In genomic region chr6:144005132-144005531, GRCm38 (mm10) we compare ENCODE assay signal across 34 mouse cellular contexts.
DNase-seq lines count a peak whose midpoint lies in the region; ATAC-seq and TF ChIP-seq lines count a peak whose summit lies in the region.
"Had no signal": no experiment of that assay in that cellular context is flagged by ENCODE, and none has a peak within 500 bp of the region (broad histone marks: within the 10 kb centered on the region; RNA-seq: fewer than 3 reads in every experiment).

No protein-coding gene starts in this region.

- no peak for TF ChIP-seq EP300 in lung, postnatal 0 days (IDR thresholded peaks at IDR 0.05)

- 96% methylated on average over 6 of the region's 6 CpGs for WGBS in forebrain, postnatal 0 days
- 90% methylated on average over 6 of the region's 6 CpGs for WGBS in forebrain, embryonic 16.5 days
- WGBS in lung, postnatal 0 days: 90% methylated on average over 6 of the region's 6 CpGs

- H3K4me2 ChIP-seq in forebrain, postnatal 0 days (ENCODE audit: low read depth): no peak overlapping the region
- H3K4me2 ChIP-seq in forebrain, embryonic 16.5 days (ENCODE audit: low read length): no peak overlapping the region
- H3K4me2 ChIP-seq in lung, postnatal 0 days (replicated peaks; ENCODE audit: low read depth, low read length): no peak overlapping the region
- H3K4me2 ChIP-seq: forebrain, embryonic 12.5 days; heart, embryonic 11.5 days; hindbrain, embryonic 14.5 days; kidney, embryonic 15.5 days; liver, embryonic 15.5 days; lung, embryonic 15.5 days; neural tube, embryonic 12.5 days had no signal

- no peak for DNase-seq in forebrain, postnatal 0 days
- no peak for DNase-seq in layer of hippocampus, adult 2 months (ENCODE audit: low spot score in 2 of 2)
- DNase-seq in layer of hippocampus, postnatal 10 days (ENCODE audit: low spot score in 2 of 2): no peak
- no peak for DNase-seq in lung, postnatal 0 days (ENCODE audit: low spot score)
- DNase-seq in lung, postnatal 4 days: no peak
- no peak for DNase-seq in urinary bladder, adult 2 months (ENCODE audit: low spot score)
- DNase-seq: adrenal gland, postnatal 14 days; cerebellum, adult 18-20 months; cerebellum, postnatal 10 days; gastrocnemius, postnatal 25 days; heart, adult 18-20 months; heart, postnatal 4 days; kidney, adult 11 months; layer of hippocampus, adult 9-11 months; right cerebral cortex, postnatal 4 days; thymus, adult 2 months; thymus, postnatal 36 days had no signal

- H3K27me3 ChIP-seq in forebrain, postnatal 0 days (ENCODE audit: insufficient read depth, low read length): no peaks in the 10 kb centered on the region
- no peaks in the 10 kb centered on the region for H3K27me3 ChIP-seq in forebrain, embryonic 16.5 days (replicated peaks; ENCODE audit: control insufficient read depth, insufficient read depth, low read length)
- no peaks in the 10 kb centered on the region for H3K27me3 ChIP-seq in lung, postnatal 0 days (replicated peaks; ENCODE audit: insufficient read depth, low read length)
- H3K27me3 ChIP-seq: CH12.LX; forebrain, embryonic 12.5 days; kidney, embryonic 15.5 days; liver, embryonic 15.5 days; lung, embryonic 15.5 days; neural tube, embryonic 12.5 days; Patski had no signal

- H3K36me3 ChIP-seq in forebrain, postnatal 0 days (ENCODE audit: insufficient read depth): no peaks in the 10 kb centered on the region
- no peaks in the 10 kb centered on the region for H3K36me3 ChIP-seq in forebrain, embryonic 16.5 days (ENCODE audit: control insufficient read depth, insufficient read depth)
- H3K36me3 ChIP-seq in lung, postnatal 0 days (ENCODE audit: insufficient read depth, low read length): no peaks in the 10 kb centered on the region
- H3K36me3 ChIP-seq: kidney, embryonic 15.5 days; limb, embryonic 13.5 days; liver, embryonic 15.5 days; lung, embryonic 15.5 days; neural tube, embryonic 12.5 days had no signal

- H3K9me3 ChIP-seq in forebrain, postnatal 0 days (ENCODE audit: low read length): no peaks in the 10 kb centered on the region
- H3K9me3 ChIP-seq in forebrain, embryonic 16.5 days (ENCODE audit: control insufficient read depth, low read length): no peaks in the 10 kb centered on the region
- H3K9me3 ChIP-seq in lung, postnatal 0 days (ENCODE audit: low read length): no peaks in the 10 kb centered on the region
- H3K9me3 ChIP-seq: forebrain, embryonic 12.5 days; kidney, embryonic 15.5 days; limb, embryonic 13.5 days; liver, embryonic 15.5 days; lung, embryonic 15.5 days; neural tube, embryonic 12.5 days had no signal

- no peak overlapping the region for H3K9ac ChIP-seq in forebrain, postnatal 0 days
- no peak overlapping the region for H3K9ac ChIP-seq in forebrain, embryonic 16.5 days (replicated peaks; ENCODE audit: low read depth, low read length)
- H3K9ac ChIP-seq in lung, postnatal 0 days (replicated peaks; ENCODE audit: low read depth): no peak overlapping the region
- H3K9ac ChIP-seq: forebrain, embryonic 12.5 days; hindbrain, embryonic 14.5 days; kidney, embryonic 15.5 days; limb, embryonic 13.5 days; liver, embryonic 15.5 days; lung, embryonic 15.5 days; neural tube, embryonic 12.5 days had no signal

- no peak for TF ChIP-seq POLR2A in cortical plate, adult 2 months (IDR thresholded peaks at IDR 0.05; ENCODE audit: extremely low read depth, insufficient read depth, low read length)

- no peak for ATAC-seq in forebrain, postnatal 0 days
- ATAC-seq in forebrain, embryonic 16.5 days: no peak
- no peak for ATAC-seq in lung, postnatal 0 days
- ATAC-seq: inflammation-experienced regulatory T-cells, adult 6 months; midbrain, embryonic 16.5 days; Patski had no signal

- no peak overlapping the region for H3K27ac ChIP-seq in forebrain, postnatal 0 days (ENCODE audit: low read depth, low read length)
- H3K27ac ChIP-seq in forebrain, embryonic 16.5 days (ENCODE audit: low read length): no peak overlapping the region
- no peak overlapping the region for H3K27ac ChIP-seq in layer of hippocampus, adult 2 months
- H3K27ac ChIP-seq in lung, postnatal 0 days (ENCODE audit: low read length): no peak overlapping the region
- no peak overlapping the region for H3K27ac ChIP-seq in cortical plate, adult 2 months (ENCODE audit: insufficient read depth, low read length)
- H3K27ac ChIP-seq: forebrain, embryonic 12.5 days; hindbrain, embryonic 14.5 days; kidney, embryonic 15.5 days; limb, embryonic 13.5 days; liver, embryonic 15.5 days; lung, embryonic 15.5 days; macrophage; neural tube, embryonic 12.5 days had no signal

- TF ChIP-seq CTCF in forebrain, postnatal 0 days (IDR thresholded peaks at IDR 0.05; ENCODE audit: low read depth): peak; percentile 32
- TF ChIP-seq CTCF in layer of hippocampus, adult 2 months (conservative IDR thresholded peaks at IDR 0.05): peak; percentile 48
- peak; percentile 22 for TF ChIP-seq CTCF in lung, postnatal 0 days (IDR thresholded peaks at IDR 0.05)
- TF ChIP-seq CTCF in cortical plate, adult 2 months (IDR thresholded peaks at IDR 0.05; ENCODE audit: extremely low read depth, insufficient read depth, low read length): 0 out of 2 replicates have a peak, but pooled peaks have one; percentile 1

- no peaks in the 10 kb centered on the region for H3K4me1 ChIP-seq in forebrain, postnatal 0 days (ENCODE audit: insufficient read depth)
- no peaks in the 10 kb centered on the region for H3K4me1 ChIP-seq in forebrain, embryonic 16.5 days (replicated peaks; ENCODE audit: control insufficient read depth, insufficient read depth, low read length)
- H3K4me1 ChIP-seq in lung, postnatal 0 days (ENCODE audit: insufficient read depth, low read depth, low read length): no peaks in the 10 kb centered on the region
- no peaks in the 10 kb centered on the region for H3K4me1 ChIP-seq in cortical plate, adult 2 months (ENCODE audit: control insufficient read depth, insufficient read depth, low read length)
- H3K4me1 ChIP-seq: forebrain, embryonic 12.5 days; kidney, embryonic 15.5 days; liver, embryonic 15.5 days; lung, embryonic 15.5 days; neural tube, embryonic 12.5 days had no signal

- no peak overlapping the region for H3K4me3 ChIP-seq in forebrain, postnatal 0 days (ENCODE audit: low read depth, low read length)
- no peak overlapping the region for H3K4me3 ChIP-seq in forebrain, embryonic 16.5 days (replicated peaks; ENCODE audit: low read length)
- no peak overlapping the region for H3K4me3 ChIP-seq in layer of hippocampus, adult 2 months
- H3K4me3 ChIP-seq in lung, postnatal 0 days (ENCODE audit: low read depth, low read length): no peak overlapping the region
- no peak overlapping the region for H3K4me3 ChIP-seq in cortical plate, adult 2 months (ENCODE audit: insufficient read depth, low read length)
- H3K4me3 ChIP-seq: erythroblast, embryonic 14.5 days; forebrain, embryonic 12.5 days; kidney, embryonic 15.5 days; limb, embryonic 13.5 days; liver, embryonic 15.5 days; lung, embryonic 15.5 days; myocyte; neural tube, embryonic 12.5 days had no signal
